Mouse (Mus musculus) bone marrow, adult 2 months (tissue): ENCODE results near the gene Fam20b. TPM values are rescaled to one million over a fixed set of nuclear protein-coding genes. Genes with fewer than 3 reads are reported as not detected.
A peak's percentile ranks its signal among the peaks of the same experiment; 100 is the strongest.

Source experiments
- H3K27ac ChIP-seq: fragments of 200-500 bp; 2 replicates; pipeline ENCODE4 v1.5.1; 2012; ENCODE audit warnings: low read depth, mild to moderate bottlenecking, control low read depth, inconsistent platforms, low read length; ENCODE audit not compliant: control insufficient read depth, poor library complexity, insufficient read depth
- H3K4me1 ChIP-seq: fragments of 200-500 bp; 2 replicates; pipeline ENCODE4 v1.6.1; 2011; ENCODE audit warnings: low read length; ENCODE audit not compliant: control insufficient read depth, insufficient read depth
- H3K4me3 ChIP-seq: fragments of 200-500 bp; replicated peaks from 2 replicates; pipeline ENCODE3; 2011; ENCODE audit warnings: mild to moderate bottlenecking, low read depth, low read length, control low read depth; ENCODE audit not compliant: control insufficient read depth
- CTCF ChIP-seq: fragments of 200-500 bp; IDR thresholded peaks from 2 replicates; pipeline ENCODE4 v1.5.1; 2011; ENCODE audit warnings: low read length, control low read depth; ENCODE audit not compliant: control insufficient read depth, insufficient read depth
- POLR2A ChIP-seq: fragments of 200-500 bp; IDR thresholded peaks from 2 replicates; pipeline ENCODE4 v1.6.1; 2011; ENCODE audit warnings: low read depth, mild to moderate bottlenecking, control low read depth, low read length, borderline replicate concordance; ENCODE audit not compliant: control insufficient read depth
- WGBS: fragments of 180-500 bp; shearing (Covaris S2); methylation state at CpG from one replicate; pipeline ENCODE4 v1.1.7; 2018; 5-methylcytosine and 5-hydroxymethylcytosine counted together
- polyA plus RNA-seq: library from polyadenylated mRNA; stranded (reverse); fragments of >200 nt; gene quantifications from 2 replicates; pipeline ENCODE4 v1.2.4, GENCODE M21; 2011; ENCODE audit warnings: low replicate concordance; ENCODE audit not compliant: missing spikeins, insufficient read depth, insufficient read length

Gene Fam20b
- polyA plus RNA-seq, 1 experiment: 9.4 TPM

DNA sequence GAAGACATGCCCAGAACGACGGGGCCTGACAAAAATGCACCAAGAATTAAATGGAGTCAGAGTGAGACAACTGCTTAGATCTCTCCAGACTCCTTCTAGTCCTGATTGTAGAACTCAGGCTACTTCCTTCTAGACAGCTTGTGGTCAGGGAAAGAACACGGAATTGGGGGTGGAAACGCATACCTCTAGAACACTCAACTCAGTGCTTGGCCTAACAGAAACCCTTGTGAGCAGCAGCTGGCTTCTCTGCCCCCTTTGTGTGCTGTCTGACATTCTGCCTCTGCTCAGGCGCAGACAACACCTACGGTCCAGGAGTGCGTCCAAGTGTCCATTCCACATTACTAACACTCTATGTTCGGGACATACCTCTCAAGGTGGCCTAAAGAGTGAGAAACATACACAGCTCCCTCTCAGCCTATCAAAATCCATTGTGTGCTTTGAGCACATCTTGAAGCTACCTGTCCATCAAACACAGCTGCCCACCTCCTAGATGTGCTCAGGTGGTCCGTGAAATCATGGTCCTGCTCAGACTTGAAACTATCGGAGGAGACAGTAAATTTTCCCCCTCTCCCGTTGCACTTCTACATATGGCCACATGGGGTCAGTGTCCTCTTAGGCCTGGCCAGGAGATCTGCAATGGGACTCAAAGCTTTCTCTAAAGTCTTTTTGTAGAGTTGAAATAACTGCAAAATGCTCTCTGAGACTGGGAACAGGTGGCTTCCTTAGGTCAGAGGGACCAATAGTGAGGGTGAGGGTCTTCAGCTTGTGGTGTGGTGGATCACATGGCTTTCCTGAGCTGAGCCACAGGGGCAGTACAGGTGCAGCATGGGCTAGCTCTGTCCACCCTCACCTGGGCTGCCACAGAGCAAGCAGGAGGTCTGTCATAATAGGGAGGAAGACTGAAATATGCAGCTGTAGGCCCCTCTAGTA lies 22.9 kb upstream of the Fam20b start:
- TF ChIP-seq POLR2A (no peak), CTCF (peak; percentile 91)
- WGBS: 53% methylated on average over 11 of the region's 11 CpGs
- Histone ChIP-seq H3K4me3 (no peak overlapping the region), H3K27ac (no peak overlapping the region), H3K4me1 (peaks cover 3% of the 10 kb centered on the region)

DNA sequence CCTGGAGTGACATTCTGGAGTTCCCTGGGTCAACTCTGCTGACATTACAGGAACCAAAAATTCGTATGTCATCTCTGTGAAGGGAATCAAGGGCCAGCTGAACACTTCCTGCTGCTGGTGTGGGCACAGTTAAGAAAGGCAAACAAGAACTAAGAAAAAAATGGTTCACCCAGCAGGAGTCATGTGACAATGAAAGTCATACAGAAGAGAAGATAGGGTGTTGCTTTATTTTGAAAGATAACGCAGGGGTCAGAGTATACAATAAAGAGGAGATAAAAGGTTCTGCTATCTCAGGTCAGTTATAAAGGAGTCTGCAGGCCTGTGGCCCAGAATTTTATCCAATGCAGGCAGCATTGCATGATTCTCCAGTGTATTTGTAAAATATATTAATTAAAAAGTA lies 16.9 kb upstream of the Fam20b start:
- 24% methylated on average over 2 of the region's 2 CpGs for WGBS
- Histone ChIP-seq H3K4me1 (no peaks in the 10 kb centered on the region), H3K27ac (no peak overlapping the region), H3K4me3 (no peak overlapping the region)
- no peak for TF ChIP-seq CTCF
- TF ChIP-seq POLR2A: no peak

DNA sequence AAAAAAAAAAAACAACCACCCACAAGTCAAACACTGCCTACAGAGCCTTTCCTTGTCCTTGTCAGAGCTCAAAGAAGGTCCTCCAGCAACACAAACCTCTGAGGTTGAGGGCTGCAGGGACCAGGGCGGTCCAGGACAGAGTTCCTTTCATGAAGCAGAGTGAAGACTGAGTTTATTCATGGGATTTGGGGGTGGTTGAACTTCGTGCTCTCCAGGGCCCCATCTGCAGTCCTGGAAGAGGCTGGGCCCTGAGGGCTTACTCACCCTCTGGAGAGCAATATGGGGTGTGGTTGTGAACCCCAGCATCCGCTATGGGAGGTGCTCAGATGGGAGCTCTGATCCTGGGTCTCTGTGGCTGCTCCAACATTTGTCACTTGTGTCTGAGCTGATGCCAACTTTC lies 15.1 kb upstream of the Fam20b start:
- WGBS: 72% methylated on average over 3 of the region's 3 CpGs
- Histone ChIP-seq H3K4me1 (no peaks in the 10 kb centered on the region), H3K4me3 (no peak overlapping the region), H3K27ac (no peak overlapping the region)
- TF ChIP-seq CTCF (no peak), POLR2A (no peak)

DNA sequence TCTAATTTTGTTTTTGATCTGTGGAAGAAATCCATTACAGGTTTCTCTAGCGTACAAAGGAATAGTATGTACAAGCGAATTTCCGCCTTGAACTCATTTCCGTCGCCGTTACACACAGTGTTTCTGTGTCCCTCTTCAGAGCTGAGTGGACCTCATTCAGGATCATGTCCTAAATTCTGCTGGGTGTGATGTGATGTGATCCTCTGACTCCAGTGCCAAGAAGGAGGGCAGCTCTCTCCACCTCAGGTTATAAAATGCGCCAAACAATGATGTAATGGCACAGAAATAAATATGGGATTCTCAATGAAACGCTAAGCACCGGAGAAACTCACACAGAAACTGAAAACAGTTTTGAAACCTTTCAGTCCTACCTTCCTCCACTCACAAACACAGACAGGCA lies 14.7 kb upstream of the Fam20b start:
- WGBS: 92% methylated on average over 9 of the region's 9 CpGs
- TF ChIP-seq POLR2A: no peak
- TF ChIP-seq CTCF: no peak
- Histone ChIP-seq H3K4me1 (no peaks in the 10 kb centered on the region), H3K27ac (no peak overlapping the region), H3K4me3 (no peak overlapping the region)

DNA sequence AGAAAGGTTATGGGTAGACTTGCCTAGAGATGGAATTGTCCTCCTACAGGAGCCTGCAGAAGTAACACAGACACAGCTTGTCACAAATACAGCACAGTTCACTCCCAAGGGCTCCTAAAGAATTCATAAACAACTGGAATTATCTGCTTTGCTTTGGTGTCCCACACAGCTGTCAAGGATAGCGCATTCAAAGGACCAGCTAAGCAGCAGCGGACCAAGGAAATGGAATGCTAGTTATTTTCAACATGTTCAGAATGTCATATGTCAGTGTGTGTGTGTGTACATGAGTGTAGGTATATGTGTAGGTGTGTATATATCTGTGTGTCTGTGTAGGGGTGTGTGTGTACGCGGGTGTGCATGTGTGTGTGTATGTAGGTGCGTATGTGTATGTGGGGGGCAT lies 14.1 kb upstream of the Fam20b start:
- 90% methylated on average over 5 of the region's 5 CpGs for WGBS

DNA sequence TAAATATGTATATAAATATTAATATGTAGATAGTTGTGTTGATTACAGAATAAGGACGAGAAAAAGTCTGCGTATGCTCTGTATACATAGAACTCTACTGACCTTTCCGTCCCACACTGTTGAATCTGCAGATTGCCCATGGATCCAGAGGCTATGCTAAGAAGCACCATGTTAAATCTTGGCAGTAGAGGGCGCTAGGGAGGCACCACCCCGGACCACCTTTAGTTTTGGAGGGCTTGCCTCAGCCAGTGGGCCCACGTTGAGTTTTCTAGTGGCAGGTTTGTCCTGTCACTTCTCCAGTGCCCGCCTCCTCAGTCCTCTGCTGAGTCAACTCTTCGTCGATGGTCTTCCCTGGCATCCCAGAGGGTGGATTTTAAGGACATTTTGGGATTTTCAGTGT lies 11.9 kb upstream of the Fam20b start:
- H3K27ac ChIP-seq: no peak overlapping the region
- TF ChIP-seq POLR2A: no peak
- peak; percentile 58 for TF ChIP-seq CTCF
- no peaks in the 10 kb centered on the region for H3K4me1 ChIP-seq
- 60% methylated on average over 9 of the region's 9 CpGs for WGBS
- no peak overlapping the region for H3K4me3 ChIP-seq

More for the DNA sequence above, 14.1 kb upstream of the Fam20b start:
- no peak overlapping the region for H3K27ac ChIP-seq
- no peak overlapping the region for H3K4me3 ChIP-seq
- TF ChIP-seq CTCF (no peak), POLR2A (no peak)
- no peaks in the 10 kb centered on the region for H3K4me1 ChIP-seq

DNA sequence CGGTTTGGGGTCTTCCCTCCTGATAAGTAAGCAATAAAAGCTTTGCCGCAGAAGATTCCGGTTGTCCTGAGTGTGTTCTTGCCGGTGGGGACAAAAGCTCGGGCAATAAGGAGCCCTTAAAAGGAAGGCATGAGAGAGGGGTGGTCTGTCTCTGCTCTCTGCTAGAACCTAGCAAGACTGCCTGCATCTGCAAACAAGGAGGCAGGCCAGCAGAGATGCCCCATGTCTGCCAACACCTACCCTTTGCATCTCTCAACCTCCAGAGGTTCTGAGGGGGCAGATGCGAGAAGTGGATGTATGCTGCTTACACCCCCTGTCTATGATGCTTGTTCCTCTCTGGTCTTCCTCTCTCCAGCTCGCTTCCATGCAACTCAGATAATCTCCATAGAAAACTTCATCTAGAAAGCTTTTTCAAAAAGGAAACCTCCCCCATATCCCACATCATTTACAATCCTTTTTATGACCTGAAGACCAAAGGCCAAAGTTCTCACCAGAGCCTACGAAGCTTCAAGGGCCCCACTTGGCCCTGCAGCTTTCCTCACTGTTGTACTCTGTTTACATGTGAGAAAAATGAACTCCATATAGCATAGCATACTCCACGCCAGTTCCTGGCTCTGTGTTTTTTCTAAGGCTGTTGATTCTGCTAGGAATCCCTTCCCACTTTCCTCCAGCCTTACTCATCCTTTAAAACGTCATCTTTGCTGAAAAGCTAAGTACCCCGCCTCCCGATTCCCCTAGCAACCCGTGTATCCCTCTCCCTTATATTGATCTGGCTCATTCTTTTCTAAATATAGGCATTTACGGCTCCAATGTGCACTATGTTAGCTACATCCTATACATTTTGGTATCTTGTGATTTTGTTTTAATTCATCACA lies 8.6 kb upstream of the Fam20b start:
- Histone ChIP-seq H3K4me1 (no peaks in the 10 kb centered on the region), H3K27ac (no peak overlapping the region), H3K4me3 (no peak overlapping the region)
- WGBS: 75% methylated on average over 14 of the region's 14 CpGs
- no peak for TF ChIP-seq POLR2A
- TF ChIP-seq CTCF: no peak

DNA sequence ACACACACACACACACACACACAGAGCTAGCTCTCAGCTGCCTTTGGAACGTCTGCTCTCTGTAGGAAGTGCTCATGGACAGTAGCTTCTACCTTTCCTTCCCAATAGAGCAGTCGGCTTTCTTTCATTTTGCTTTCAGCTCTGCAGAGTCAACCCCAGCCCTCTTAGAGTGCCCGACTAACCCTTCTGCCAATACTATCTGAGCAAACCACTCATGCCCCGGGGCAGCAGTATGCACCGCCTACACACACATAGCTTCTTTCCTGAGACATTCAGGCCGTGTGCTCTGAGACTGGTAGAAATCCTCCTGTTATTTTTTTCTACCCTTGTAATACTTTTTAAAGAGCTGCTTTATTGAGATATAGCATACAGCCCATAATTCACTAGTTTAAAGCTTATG lies 3.2 kb upstream of the Fam20b start:
- no peak overlapping the region for H3K4me3 ChIP-seq
- 50% methylated on average over 6 of the region's 6 CpGs for WGBS
- peaks cover 5% of the 10 kb centered on the region for H3K4me1 ChIP-seq
- H3K27ac ChIP-seq: no peak overlapping the region
- TF ChIP-seq POLR2A (no peak), CTCF (no peak)
